Mouse (Mus musculus) testis, adult 2 months (tissue): Measurements from ENCODE around the gene Amigo2.

ENCODE experiments used
- CTCF ChIP-seq: fragments of 200-500 bp; IDR thresholded peaks from 2 replicates; pipeline ENCODE4 v1.5.1; 2012; ENCODE audit warnings: low read depth, mild to moderate bottlenecking, inconsistent platforms, low read length, moderate library complexity; ENCODE audit not compliant: control insufficient read depth, insufficient read depth, insufficient replicate concordance
- POLR2A ChIP-seq: fragments of 200-500 bp; IDR thresholded peaks from 2 replicates; pipeline ENCODE4 v1.6.1; 2012; ENCODE audit warnings: low read depth, mild to moderate bottlenecking, inconsistent platforms, low read length, moderate library complexity; ENCODE audit not compliant: control insufficient read depth

DNA sequence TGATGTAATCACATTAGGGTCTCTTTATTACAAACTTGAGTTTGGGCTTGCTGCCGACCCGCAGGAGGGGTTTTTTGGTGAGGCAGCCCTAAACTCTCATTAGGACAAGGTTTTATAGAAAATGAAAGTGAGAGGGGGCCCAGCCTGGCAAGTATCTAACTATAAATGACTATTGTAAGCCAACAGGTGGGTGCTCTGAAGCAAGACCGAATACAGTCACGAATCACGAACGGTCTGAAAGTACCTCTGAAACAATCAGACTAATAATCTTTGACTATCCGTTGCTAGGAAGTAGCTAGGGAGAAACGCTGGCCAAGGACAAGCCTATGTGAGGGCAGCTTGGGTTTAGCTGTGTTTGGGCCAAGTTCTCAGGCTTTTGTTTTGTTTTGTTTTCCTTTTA lies 12.2 kb upstream of the Amigo2 start:
- TF ChIP-seq CTCF (no peak), POLR2A (no peak)
